In genomic region chr8:109691769-109692168, GRCm38 (mm10) we compare ENCODE assay signal across 8 mouse cellular contexts. TPM values are rescaled to one million over a fixed set of nuclear protein-coding genes. Genes with fewer than 3 reads are reported as not detected.
A peak's percentile ranks its signal among the peaks of the same experiment; 100 is the strongest.
DNase-seq lines count a peak whose midpoint lies in the region; ATAC-seq and TF ChIP-seq lines count a peak whose summit lies in the region.

No protein-coding gene starts in this region.

- H3K4me2 ChIP-seq in liver, postnatal 0 days (ENCODE audit: low read depth, low read length): peak overlapping the region; percentile 82

- 45% methylated on average over 5 of the region's 5 CpGs for WGBS in thymus, adult 2 months
- 39% methylated on average over 5 of the region's 5 CpGs for WGBS in liver, postnatal 0 days (ENCODE audit: insufficient replicate concordance)

- H3K27me3 ChIP-seq in thymus, adult 2 months (ENCODE audit: control insufficient read depth, insufficient read depth, low read length): no peaks in the 10 kb centered on the region
- H3K27me3 ChIP-seq in liver, postnatal 0 days (ENCODE audit: insufficient read depth, low read length): no peaks in the 10 kb centered on the region

- TF ChIP-seq POLR2A in thymus, adult 2 months (IDR thresholded peaks at IDR 0.05; ENCODE audit: control insufficient read depth, extremely low read depth, insufficient read depth, low read length, poor library complexity): no peak

- DNase-seq in thymus, adult 2 months: peak; percentile 18
- DNase-seq in thymus, adult 18-20 months: no peak
- peak; percentile 16 for DNase-seq in c-Kit-negative CD71-positive TER-119-positive erythroid progenitor cells, embryonic 14.5 days (ENCODE audit: low read depth, low spot score)
- DNase-seq in forelimb bud, embryonic 11.5 days (ENCODE audit: low read depth, low spot score): peak; percentile 46
- DNase-seq in liver, postnatal 0 days: peak; percentile 27
- peak; percentile 18 to 47 for DNase-seq in spleen, postnatal 10 days (ENCODE audit: low spot score in 2 of 2)
- no peak for DNase-seq in kidney, adult 18-20 months

- no peaks in the 10 kb centered on the region for H3K9me3 ChIP-seq in liver, postnatal 0 days (ENCODE audit: low read length)

- H3K36me3 ChIP-seq in thymus, adult 2 months (ENCODE audit: control insufficient read depth, insufficient read depth, low read length): no peaks in the 10 kb centered on the region
- H3K36me3 ChIP-seq in liver, postnatal 0 days (replicated peaks; ENCODE audit: insufficient read depth, low read length): no peaks in the 10 kb centered on the region

- H3K4me3 ChIP-seq in thymus, adult 2 months (ENCODE audit: control insufficient read depth, insufficient read depth, low read length): no peak overlapping the region
- H3K4me3 ChIP-seq in liver, postnatal 0 days (ENCODE audit: low read depth, low read length): peak overlapping the region; percentile 84

- H3K9ac ChIP-seq in liver, postnatal 0 days (replicated peaks): peak overlapping the region; percentile 86

- no peak for TF ChIP-seq EP300 in liver, postnatal 0 days (IDR thresholded peaks at IDR 0.05; ENCODE audit: low read depth)

- ATAC-seq in liver, postnatal 0 days: no peak
- ATAC-seq in monocyte, adult 5-6 weeks (replicated peaks; ENCODE audit: insufficient number of reproducible peaks, low FRiP score, low TSS enrichment, poor library complexity, severe bottlenecking): no peak

- TF ChIP-seq CTCF in thymus, adult 2 months (IDR thresholded peaks at IDR 0.05; ENCODE audit: borderline replicate concordance, control insufficient read depth, extremely low read depth, insufficient read depth, low read length, poor library complexity): no peak
- TF ChIP-seq CTCF in liver, postnatal 0 days (IDR thresholded peaks at IDR 0.05; ENCODE audit: low read depth): peak; percentile 31; the same call in 1 of the 2 replicates

- no peak overlapping the region for H3K27ac ChIP-seq in thymus, adult 2 months (ENCODE audit: control insufficient read depth, insufficient read depth, low read length)
- 0 out of 2 replicates have a peak overlapping the region, but pooled peaks have one; percentile 4 for H3K27ac ChIP-seq in liver, postnatal 0 days (ENCODE audit: low read depth)

- H3K4me1 ChIP-seq in thymus, adult 2 months (replicated peaks; ENCODE audit: control insufficient read depth, insufficient read depth, low read length): peaks cover 10% of the 10 kb centered on the region
- H3K4me1 ChIP-seq in liver, postnatal 0 days (ENCODE audit: insufficient read depth): peaks cover 27% of the 10 kb centered on the region

RNA-seq across cellular contexts. Expression of gene Ist1, which starts 1.3 kb away (rescaled TPM):
- 60.3 and 67.8 TPM in 2 replicates for polyA plus RNA-seq in thymus, adult 2 months (2012; rRNA removed)
- polyA plus RNA-seq in liver, postnatal 0 days (2015; fragmentation: Nextera tagmentation; extraction: Ambion mirVana): 36.1 and 38.3 TPM in 2 replicates
- 139 to 149 TPM (median 144 TPM) in 3 replicates for total RNA-seq in monocyte, adult 5-6 weeks (2017)

RNA-seq across cellular contexts. Expression of gene Zfp821, which starts 13.6 kb away (rescaled TPM):
- polyA plus RNA-seq in thymus, adult 2 months (2012; rRNA removed): 11.4 and 13.7 TPM in 2 replicates
- 3.1 and 3.7 TPM in 2 replicates for polyA plus RNA-seq in liver, postnatal 0 days (2015; fragmentation: Nextera tagmentation; extraction: Ambion mirVana)
- 12.7 to 16.6 TPM (median 16.3 TPM) in 3 replicates for total RNA-seq in monocyte, adult 5-6 weeks (2017)

RNA-seq across cellular contexts. Expression of gene Atxn1l, which starts 45.8 kb away (rescaled TPM):
- polyA plus RNA-seq in thymus, adult 2 months (2012; rRNA removed): 20.3 and 23.9 TPM in 2 replicates
- polyA plus RNA-seq in liver, postnatal 0 days (2015; fragmentation: Nextera tagmentation; extraction: Ambion mirVana): 1.7 and 1.8 TPM in 2 replicates
- total RNA-seq in monocyte, adult 5-6 weeks (2017): 19.1 to 27.7 TPM (median 20.6 TPM) in 3 replicates

Comparison
In these comparisons a context has a peak if more than half of its experiments do, and no peak if none do; other contexts are left out.
1. DNase-seq: peak in thymus, adult 2 months (single experiment), c-Kit-negative CD71-positive TER-119-positive erythroid progenitor cells, embryonic 14.5 days (single experiment), forelimb bud, embryonic 11.5 days (single experiment), liver, postnatal 0 days (single experiment) and spleen, postnatal 10 days (2 of 2); none in thymus, adult 18-20 months (0 of 2) and kidney, adult 18-20 months (single experiment).